Mouse (Mus musculus): ENCODE results near the gene Zfand2b. TPM values are rescaled to one million over a fixed set of nuclear protein-coding genes. Genes with fewer than 3 reads are reported as not detected.

The Zfand2b gene
- polyA plus RNA-seq, 1 experiment from 2014 or later: 43.8 TPM

GRCm38 (mm10) chr1:75211141-75211708 is 42.8 kb downstream of the Zfand2b start:
- peak overlapping the region; percentile 93 for H3K27ac ChIP-seq
- H3K4me1 ChIP-seq (replicated peaks): peaks cover 42% of the 10 kb centered on the region
- peaks cover 46% of the 10 kb centered on the region for H3K36me3 ChIP-seq
- H3K27me3 ChIP-seq (ENCODE audit: insufficient read depth, poor library complexity, severe bottlenecking): peaks cover 17% of the 10 kb centered on the region
- no peak for DNase-seq (ENCODE audit: low spot score)
- 13% methylated on average over 17 of the region's 17 CpGs for WGBS
- H3K4me3 ChIP-seq: peak overlapping the region; percentile 89
- no peaks in the 10 kb centered on the region for H3K9me3 ChIP-seq

DNA sequence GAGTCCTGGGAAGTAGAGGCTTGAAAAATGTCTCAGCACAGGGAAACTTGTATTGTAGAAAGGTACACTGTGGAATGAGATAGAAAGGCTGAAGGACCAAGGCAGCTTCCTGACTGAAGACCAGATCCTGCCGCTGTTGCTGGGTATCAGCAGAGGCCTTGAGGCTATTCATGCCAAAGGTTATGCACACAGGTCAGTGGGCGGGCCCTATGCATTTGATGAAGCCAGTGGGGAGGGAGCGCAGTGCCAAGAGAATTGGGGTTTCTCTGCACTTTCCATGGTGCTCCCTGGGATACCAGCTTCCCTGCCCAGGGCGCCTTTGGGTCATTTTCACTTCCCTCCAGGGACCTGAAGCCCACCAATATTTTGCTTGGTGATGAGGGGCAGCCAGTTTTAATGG is 44.1 kb downstream of the Zfand2b start:
- H3K4me3 ChIP-seq: no peak overlapping the region
- 71% methylated on average over 4 of the region's 4 CpGs for WGBS
- no peak for DNase-seq (ENCODE audit: low spot score)

GRCm38 (mm10) chr1:75213096-75213495 is 44.6 kb downstream of the Zfand2b start:
- WGBS: 86% methylated on average over 7 of the region's 7 CpGs
- H3K27me3 ChIP-seq (ENCODE audit: insufficient read depth, poor library complexity, severe bottlenecking): peaks cover 36% of the 10 kb centered on the region
- no peaks in the 10 kb centered on the region for H3K9me3 ChIP-seq
- no peak for DNase-seq (ENCODE audit: low spot score)
- H3K4me1 ChIP-seq (replicated peaks): peaks cover 44% of the 10 kb centered on the region
- no peak overlapping the region for H3K27ac ChIP-seq
- no peak overlapping the region for H3K4me3 ChIP-seq
- H3K36me3 ChIP-seq: peaks cover 47% of the 10 kb centered on the region

More for the DNA sequence above, 44.1 kb downstream of the Zfand2b start:
- peaks cover 30% of the 10 kb centered on the region for H3K27me3 ChIP-seq (ENCODE audit: insufficient read depth, poor library complexity, severe bottlenecking)
- no peak overlapping the region for H3K27ac ChIP-seq
- H3K9me3 ChIP-seq: no peaks in the 10 kb centered on the region
- H3K4me1 ChIP-seq (replicated peaks): peaks cover 42% of the 10 kb centered on the region
- H3K36me3 ChIP-seq: peaks cover 47% of the 10 kb centered on the region

DNA sequence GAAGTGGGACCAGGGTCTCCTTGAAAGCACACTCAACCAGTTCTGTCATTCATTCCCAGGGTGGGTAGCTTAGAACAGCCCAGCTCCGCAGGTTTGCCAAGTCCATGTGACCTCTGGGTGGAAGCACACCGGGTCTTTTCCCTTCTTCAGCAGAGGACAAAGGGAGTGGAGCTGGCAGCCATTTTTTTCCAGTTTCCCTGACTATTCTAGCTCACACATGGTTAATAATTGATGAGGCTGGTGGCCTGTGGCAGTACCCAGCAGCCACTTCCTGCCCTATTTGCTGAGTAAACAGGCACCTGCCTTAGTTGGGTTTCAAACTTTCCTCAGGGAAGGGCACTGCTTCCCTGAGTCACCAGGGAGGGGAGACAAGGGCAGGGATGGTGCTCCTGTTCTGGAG is 46.0 kb downstream of the Zfand2b start:
- 90% methylated on average over 2 of the region's 2 CpGs for WGBS
- Histone ChIP-seq H3K27me3 (ENCODE audit: insufficient read depth, poor library complexity, severe bottlenecking) (peaks cover 42% of the 10 kb centered on the region), H3K4me1 (replicated peaks) (peaks cover 46% of the 10 kb centered on the region), H3K27ac (no peak overlapping the region), H3K9me3 (no peaks in the 10 kb centered on the region), H3K4me3 (no peak overlapping the region), H3K36me3 (peaks cover 47% of the 10 kb centered on the region)
- DNase-seq (ENCODE audit: low spot score): no peak

- 87% methylated on average over 5 of the region's 5 CpGs for WGBS
- H3K4me3 ChIP-seq: no peak overlapping the region
- no peak for DNase-seq (ENCODE audit: low spot score)
- H3K36me3 ChIP-seq: peaks cover 47% of the 10 kb centered on the region
- peaks cover 46% of the 10 kb centered on the region for H3K4me1 ChIP-seq (replicated peaks)
- no peak overlapping the region for H3K27ac ChIP-seq
- peaks cover 46% of the 10 kb centered on the region for H3K27me3 ChIP-seq (ENCODE audit: insufficient read depth, poor library complexity, severe bottlenecking)
- no peaks in the 10 kb centered on the region for H3K9me3 ChIP-seq
These were observed 46.4 kb downstream of the Zfand2b start for GRCm38 (mm10) chr1:75214886-75215285.

DNA sequence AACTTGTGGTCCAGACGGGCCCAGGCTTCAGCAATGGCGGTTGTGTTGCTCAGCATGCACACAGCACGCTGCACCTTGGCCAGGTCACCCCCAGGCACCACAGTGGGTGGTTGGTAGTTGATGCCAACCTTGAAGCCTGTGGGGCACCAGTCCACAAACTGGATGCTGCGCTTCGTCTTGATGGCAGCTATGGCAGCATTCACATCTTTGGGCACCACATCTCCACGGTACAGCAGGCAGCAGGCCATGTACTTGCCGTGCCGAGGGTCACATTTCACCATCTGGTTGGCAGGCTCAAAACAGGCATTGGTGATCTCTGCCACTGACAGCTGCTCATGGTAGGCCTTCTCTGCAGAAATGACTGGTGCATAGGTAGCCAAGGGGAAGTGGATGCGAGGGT is 47.3 kb downstream of the Zfand2b start:
- Histone ChIP-seq H3K4me3 (no peak overlapping the region), H3K36me3 (peaks cover 47% of the 10 kb centered on the region), H3K9me3 (no peaks in the 10 kb centered on the region), H3K4me1 (replicated peaks) (peaks cover 42% of the 10 kb centered on the region), H3K27ac (no peak overlapping the region), H3K27me3 (ENCODE audit: insufficient read depth, poor library complexity, severe bottlenecking) (peaks cover 55% of the 10 kb centered on the region)
- no peak for DNase-seq (ENCODE audit: low spot score)
- 94% methylated on average over 9 of the region's 9 CpGs for WGBS

DNA sequence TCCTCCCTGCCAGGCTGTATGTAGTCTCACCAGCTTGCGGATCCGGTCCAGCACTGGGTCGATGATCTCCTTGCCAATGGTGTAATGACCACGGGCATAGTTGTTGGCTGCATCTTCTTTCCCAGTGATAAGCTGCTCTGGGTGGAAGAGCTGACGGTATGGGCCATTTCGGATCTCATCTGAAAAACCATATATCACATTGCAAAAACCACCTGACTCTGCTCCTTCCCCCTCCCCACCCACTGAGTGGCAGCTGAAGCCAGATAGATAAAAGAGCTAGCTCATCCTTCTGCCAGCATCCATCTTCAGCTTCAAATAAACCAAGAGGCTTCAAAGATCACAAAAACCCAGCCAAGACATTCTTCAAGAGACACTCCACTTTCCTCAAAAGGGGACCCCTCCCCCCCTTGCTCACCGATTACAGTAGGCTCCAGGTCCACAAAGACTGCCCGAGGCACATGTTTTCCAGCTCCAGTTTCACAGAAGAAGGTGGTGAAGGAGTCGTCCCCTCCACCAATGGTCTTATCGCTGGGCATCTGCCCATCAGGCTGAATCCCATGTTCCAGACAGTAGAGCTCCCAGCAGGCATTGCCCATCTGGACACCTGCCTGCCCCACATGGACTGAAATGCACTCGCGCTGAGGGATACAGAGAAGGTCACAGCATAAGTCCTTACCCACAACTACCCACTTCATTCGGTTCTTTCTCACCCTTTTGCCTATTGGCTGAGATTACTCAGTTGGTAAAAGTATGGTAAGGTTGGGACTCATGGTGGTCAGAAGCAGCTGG is 48.5 kb downstream of the Zfand2b start:
- Histone ChIP-seq H3K4me1 (replicated peaks) (peaks cover 32% of the 10 kb centered on the region), H3K36me3 (peaks cover 43% of the 10 kb centered on the region), H3K4me3 (no peak overlapping the region), H3K27ac (no peak overlapping the region), H3K27me3 (ENCODE audit: insufficient read depth, poor library complexity, severe bottlenecking) (peaks cover 67% of the 10 kb centered on the region), H3K9me3 (no peaks in the 10 kb centered on the region)
- no peak for DNase-seq (ENCODE audit: low spot score)
- WGBS: 81% methylated on average over 13 of the region's 13 CpGs

- H3K9me3 ChIP-seq: no peaks in the 10 kb centered on the region
- peaks cover 23% of the 10 kb centered on the region for H3K4me1 ChIP-seq (replicated peaks)
- no peak overlapping the region for H3K27ac ChIP-seq
- H3K36me3 ChIP-seq: peaks cover 35% of the 10 kb centered on the region
- WGBS: 7% methylated on average over 6 of the region's 6 CpGs
- no peak for DNase-seq (ENCODE audit: low spot score)
- H3K4me3 ChIP-seq: peak overlapping the region; percentile 60
- peaks cover 76% of the 10 kb centered on the region for H3K27me3 ChIP-seq (ENCODE audit: insufficient read depth, poor library complexity, severe bottlenecking)
These were observed 49.4 kb downstream of the Zfand2b start for GRCm38 (mm10) chr1:75217893-75218226.

GRCm38 (mm10) chr1:75218227-75219001 is 50.0 kb downstream of the Zfand2b start:
- DNase-seq (ENCODE audit: low spot score): peak; percentile 18

DNA sequence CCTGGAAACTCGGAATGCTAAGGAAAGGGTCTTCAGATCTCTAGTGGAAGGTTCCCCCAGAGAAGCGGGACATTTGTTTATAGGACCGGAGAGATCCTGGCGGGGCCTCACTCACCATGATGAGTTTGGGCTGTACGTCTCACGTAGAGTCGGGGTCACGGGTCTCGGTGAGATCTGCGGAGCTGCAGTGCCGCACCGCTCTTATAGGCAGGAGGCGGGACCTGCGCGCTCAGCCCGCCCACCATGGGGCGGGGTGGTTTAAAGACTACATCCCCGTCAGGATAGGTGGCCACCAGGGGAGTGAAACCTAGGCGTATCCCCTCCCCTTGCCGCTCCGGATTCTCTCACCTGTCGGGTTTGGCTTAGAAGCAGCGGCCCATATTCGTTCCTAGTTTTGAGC is 50.6 kb downstream of the Zfand2b start:
- Histone ChIP-seq H3K4me3 (peak overlapping the region; percentile 60), H3K4me1 (replicated peaks) (peaks cover 22% of the 10 kb centered on the region), H3K9me3 (no peaks in the 10 kb centered on the region), H3K27ac (peak overlapping the region; percentile 71; the same call in 1 of the 2 replicates), H3K36me3 (peaks cover 23% of the 10 kb centered on the region), H3K27me3 (ENCODE audit: insufficient read depth, poor library complexity, severe bottlenecking) (peaks cover 77% of the 10 kb centered on the region)
- DNase-seq (ENCODE audit: low spot score): peak; percentile 69
- under 1% methylated on average over 24 of the region's 24 CpGs for whole genome bisulfite sequencing

More at GRCm38 (mm10) chr1:75218227-75219001, 50.0 kb downstream of the Zfand2b start:
- Histone ChIP-seq H3K4me3 (peak overlapping the region; percentile 60), H3K27ac (peak overlapping the region; percentile 71), H3K27me3 (ENCODE audit: insufficient read depth, poor library complexity, severe bottlenecking) (peaks cover 77% of the 10 kb centered on the region), H3K9me3 (no peaks in the 10 kb centered on the region), H3K4me1 (replicated peaks) (peaks cover 22% of the 10 kb centered on the region), H3K36me3 (peaks cover 29% of the 10 kb centered on the region)
- WGBS: 3% methylated on average over 38 of the region's 38 CpGs

GRCm38 (mm10) chr1:75219531-75219930 is 51.1 kb downstream of the Zfand2b start, which contains the start of gene Tuba4a:
Tuba4a (minus strand) TSS chr1:75219865.
- Histone ChIP-seq H3K36me3 (peaks cover 18% of the 10 kb centered on the region), H3K4me3 (peak within 1 kb of the TSS; percentile 60), H3K27ac (peak within 1 kb of the TSS; percentile 71), H3K27me3 (ENCODE audit: insufficient read depth, poor library complexity, severe bottlenecking) (peaks cover 77% of the 10 kb centered on the region), H3K4me1 (replicated peaks) (peaks cover 22% of the 10 kb centered on the region), H3K9me3 (no peaks in the 10 kb centered on the region)
- peak; percentile 43 for DNase-seq (ENCODE audit: low spot score)
- under 1% methylated on average over 34 of the region's 34 CpGs for WGBS
